Mouse (Mus musculus) C2C12 (cell line): Measurements from ENCODE around the gene Nsun7. TPM values are rescaled to one million over a fixed set of nuclear protein-coding genes. Genes with fewer than 3 reads are reported as not detected.
"Not testable (repeated sequence)": the region's sequence is repeated elsewhere in the genome, so short reads cannot be mapped to it uniquely, and the experiment has no call there.

ENCODE experiments used
- H3K27me3 ChIP-seq: one replicate; pipeline ENCODE4 v1.6.1; 2011; ENCODE audit not compliant: control insufficient read depth, insufficient read depth, insufficient read length
- H3K36me3 ChIP-seq: one replicate; pipeline ENCODE4 v1.6.1; 2011; ENCODE audit not compliant: control insufficient read depth, insufficient read depth
- H3K4me3 ChIP-seq: one replicate; pipeline ENCODE4 v1.5.1; 2011; ENCODE audit warnings: mild to moderate bottlenecking, control low read depth; ENCODE audit not compliant: poor library complexity, insufficient read depth, severe bottlenecking
- H3K79me2 ChIP-seq: one replicate; pipeline ENCODE4 v1.6.1; 2011; ENCODE audit not compliant: control insufficient read depth, insufficient read depth
- H3K79me3 ChIP-seq: one replicate; pipeline ENCODE4 v1.6.1; 2011; ENCODE audit warnings: low read depth, control low read depth
- H3ac ChIP-seq: one replicate; pipeline ENCODE3; 2011; ENCODE audit warnings: low read depth; ENCODE audit not compliant: control insufficient read depth, insufficient read length
- CEBPB ChIP-seq: IDR thresholded peaks from one replicate; pipeline ENCODE4 v1.6.1; 2011; ENCODE audit warnings: low read depth, mild to moderate bottlenecking, control low read depth, moderate library complexity
- CTCF ChIP-seq: IDR thresholded peaks from one replicate; pipeline ENCODE4 v1.5.1; 2011; ENCODE audit not compliant: control insufficient read depth, insufficient read depth, insufficient read length
- FOSL1 ChIP-seq: IDR thresholded peaks from one replicate; pipeline ENCODE4 v1.8.0; 2011; ENCODE audit warnings: mild to moderate bottlenecking, low read length; ENCODE audit not compliant: poor library complexity, insufficient read depth, severe bottlenecking
- MAX ChIP-seq: IDR thresholded peaks from one replicate; pipeline ENCODE4 v1.6.1; 2011; ENCODE audit warnings: mild to moderate bottlenecking, control low read depth
- MYOD1 ChIP-seq: IDR thresholded peaks from one replicate; pipeline ENCODE4 v1.6.1; 2011; ENCODE audit warnings: low read depth; ENCODE audit not compliant: control insufficient read depth, insufficient read length
- MYOG ChIP-seq: IDR thresholded peaks from one replicate; pipeline ENCODE4 v1.6.1; 2011; ENCODE audit not compliant: control insufficient read depth, insufficient read length; ENCODE audit errors: extremely low read depth
- USF1 ChIP-seq: IDR thresholded peaks from one replicate; pipeline ENCODE4 v1.6.1; 2011; ENCODE audit warnings: low read depth, mild to moderate bottlenecking, control low read depth, moderate library complexity
- polyA plus RNA-seq: library from polyadenylated mRNA; unstranded; fragments of >200 nt; fragmentation: generic; extraction: Trizol; gene quantifications from one replicate; pipeline ENCODE4 v1.2.1, GENCODE M21; 2012; ENCODE audit warnings: missing spikeins

Gene Nsun7
- polyA plus RNA-seq, 1 experiment, result 0.02 TPM

- H3K27me3 ChIP-seq, result no peaks in the 10 kb centered on the region
- H3K79me2 ChIP-seq, result no peaks in the 10 kb centered on the region
- H3K4me3 ChIP-seq, result no peak overlapping the region
- H3ac ChIP-seq, result no peak overlapping the region
- H3K79me3 ChIP-seq, result no peaks in the 10 kb centered on the region
- H3K36me3 ChIP-seq, result no peaks in the 10 kb centered on the region
- TF ChIP-seq CTCF, result no peak
- TF ChIP-seq MYOG, result no peak
- no peak for TF ChIP-seq CEBPB
Measured at GRCm38 (mm10) chr5:66244043-66244660, 15.5 kb upstream of the Nsun7 start.

GRCm38 (mm10) chr5:66245958-66246497, 13.7 kb upstream of the Nsun7 start:
- no peaks in the 10 kb centered on the region for H3K27me3 ChIP-seq
- TF ChIP-seq USF1 (no peak), FOSL1 (no peak), CTCF (no peak), MAX (no peak), MYOD1 (no peak)
- no peaks in the 10 kb centered on the region for H3K79me2 ChIP-seq
- H3ac ChIP-seq, result no peak overlapping the region
- H3K4me3 ChIP-seq, result no peak overlapping the region
- H3K36me3 ChIP-seq, result no peaks in the 10 kb centered on the region
- no peaks in the 10 kb centered on the region for H3K79me3 ChIP-seq

DNA sequence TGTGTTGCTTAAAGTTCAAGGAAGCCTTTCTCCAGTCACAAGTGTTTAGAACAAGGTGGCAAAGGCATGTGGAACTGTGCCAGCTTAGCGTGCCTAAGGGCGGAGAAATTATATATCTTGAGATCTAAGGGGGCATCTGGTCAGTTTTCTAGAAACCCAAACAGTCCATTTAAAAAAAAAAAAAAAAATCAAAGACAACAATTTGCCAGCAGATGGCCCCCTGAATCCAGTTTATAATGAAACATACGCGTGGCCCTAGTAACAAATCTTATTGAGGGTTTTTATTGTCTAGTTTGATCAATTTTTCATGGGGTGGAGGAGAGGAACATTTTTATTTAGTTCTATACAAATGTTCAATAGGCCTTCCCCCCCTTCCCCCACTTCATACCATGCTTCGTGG, 6.5 kb upstream of the Nsun7 start:
- Histone ChIP-seq H3K79me2 (no peaks in the 10 kb centered on the region), H3K4me3 (no peak overlapping the region), H3ac (no peak overlapping the region), H3K79me3 (no peaks in the 10 kb centered on the region), H3K27me3 (no peaks in the 10 kb centered on the region), H3K36me3 (no peaks in the 10 kb centered on the region)
- TF ChIP-seq FOSL1, result no peak
- TF ChIP-seq USF1, result no peak
- TF ChIP-seq MYOG, result no peak
- no peak for TF ChIP-seq MAX
- TF ChIP-seq CTCF, result no peak
- no peak for TF ChIP-seq CEBPB

GRCm38 (mm10) chr5:66255044-66255443, 4.7 kb upstream of the Nsun7 start:
- Histone ChIP-seq H3K36me3 (no peaks in the 10 kb centered on the region), H3K27me3 (no peaks in the 10 kb centered on the region), H3K79me3 (no peaks in the 10 kb centered on the region), H3ac (no peak overlapping the region), H3K79me2 (no peaks in the 10 kb centered on the region), H3K4me3 (no peak overlapping the region)
- TF ChIP-seq USF1 (no peak), CTCF (no peak), MYOG (no peak), FOSL1 (no peak), CEBPB (no peak), MYOD1 (no peak), MAX (no peak)

DNA sequence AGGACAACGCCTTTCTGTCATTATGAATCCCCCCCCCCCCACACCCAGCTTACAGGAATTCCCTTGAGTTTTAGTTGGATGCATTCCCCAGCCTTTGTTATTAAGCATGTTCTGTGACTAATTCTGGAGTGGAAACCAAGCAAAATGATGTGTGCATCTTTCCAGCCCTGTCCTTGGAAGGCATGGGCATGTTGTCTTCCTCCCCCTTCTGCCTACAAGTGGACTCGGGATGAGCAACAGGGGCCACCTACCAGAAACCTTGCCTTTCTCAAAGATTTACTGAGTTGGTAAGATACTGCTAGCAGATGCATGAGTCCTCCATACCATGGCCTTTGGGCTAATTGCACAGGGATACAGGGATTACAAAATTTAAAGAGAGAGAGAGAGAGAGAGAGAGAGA, 697 bp upstream of the Nsun7 start:
- H3K79me2 ChIP-seq, result no peaks in the 10 kb centered on the region
- no peak overlapping the region for H3ac ChIP-seq
- H3K27me3 ChIP-seq, result no peaks in the 10 kb centered on the region
- TF ChIP-seq MAX (no peak), MYOG (no peak), MYOD1 (no peak), FOSL1 (no peak), USF1 (no peak), CTCF (no peak), CEBPB (no peak)
- no peak overlapping the region for H3K4me3 ChIP-seq
- H3K79me3 ChIP-seq, result no peaks in the 10 kb centered on the region
- H3K36me3 ChIP-seq, result no peaks in the 10 kb centered on the region

DNA sequence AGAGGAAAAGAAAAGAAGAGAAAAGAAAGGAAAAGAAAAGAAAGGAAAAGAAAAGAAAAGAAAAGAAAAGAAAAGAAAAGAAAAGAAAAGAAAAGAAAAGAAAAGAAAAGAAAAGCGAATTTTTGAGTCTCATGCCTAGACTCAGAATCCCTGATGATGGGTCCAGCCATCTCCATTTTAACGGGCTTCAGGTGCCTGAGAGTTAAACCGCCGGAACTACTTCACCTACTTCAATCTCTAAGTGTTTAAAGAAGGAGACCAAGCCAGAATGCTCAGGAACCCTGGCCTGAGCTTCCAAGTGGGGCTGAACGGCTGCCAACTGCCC, 304 bp upstream of the Nsun7 start:
- peak overlapping the region; percentile 51 for H3ac ChIP-seq
- not testable (repeated sequence) for H3K36me3 ChIP-seq, H3K79me3 ChIP-seq, H3K4me3 ChIP-seq, H3K27me3 ChIP-seq, H3K79me2 ChIP-seq
